Mouse (Mus musculus): ENCODE results near the gene Tubb2b. TPM values are rescaled to one million over a fixed set of nuclear protein-coding genes. Genes with fewer than 3 reads are reported as not detected.

The Tubb2b gene
- total and polyA plus RNA-seq, 2 experiments = 0.33 TPM; not detected in 1

DNA sequence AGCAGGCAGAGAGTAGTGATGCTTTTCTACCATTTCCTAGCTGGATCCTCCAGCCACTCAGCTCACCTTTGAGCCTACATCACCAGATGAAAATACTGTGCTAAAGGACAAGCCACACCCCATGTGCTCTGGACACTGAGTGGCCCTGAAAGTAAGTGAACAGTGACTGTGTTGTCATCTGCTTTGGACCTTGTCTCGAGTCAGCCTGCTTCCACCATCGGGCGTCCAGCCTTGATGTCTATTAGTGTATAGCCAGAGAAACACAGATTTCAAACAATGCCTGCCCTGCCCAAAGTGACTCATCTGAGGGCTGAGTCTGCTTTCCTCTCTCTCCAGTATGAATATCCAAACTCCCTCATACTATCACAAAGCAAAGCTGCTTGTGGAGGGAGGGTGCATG lies 50.5 kb downstream of the Tubb2b start:
- 22% methylated on average over 3 of the region's 3 CpGs for WGBS
- Histone ChIP-seq H3K4me1 (ENCODE audit: control insufficient read depth, insufficient read depth, low read length) (peaks cover 19% of the 10 kb centered on the region), H3K27me3 (ENCODE audit: control insufficient read depth, insufficient read depth, low read length) (no peaks in the 10 kb centered on the region), H3K9ac (ENCODE audit: low read depth, low read length) (no peak overlapping the region), H3K36me3 (ENCODE audit: control insufficient read depth, insufficient read depth, low read length) (no peaks in the 10 kb centered on the region), H3K27ac (replicated peaks; ENCODE audit: insufficient read depth, low read depth, low read length) (no peak overlapping the region), H3K79me2 (ENCODE audit: control insufficient read depth, insufficient read depth, low read length) (no peaks in the 10 kb centered on the region; the same call in 1 of the 2 replicates), H3K4me3 (ENCODE audit: insufficient read depth, low read depth, low read length) (no peak overlapping the region)
- no peak for TF ChIP-seq POLR2A (IDR thresholded peaks at IDR 0.05; ENCODE audit: extremely low read depth, insufficient read depth, low read length)
- TF ChIP-seq CTCF (IDR thresholded peaks at IDR 0.05; ENCODE audit: low read depth, low read length) = no peak
- peak; percentile 81 for DNase-seq (ENCODE audit: extremely low read depth, low read depth, low spot score)

DNA sequence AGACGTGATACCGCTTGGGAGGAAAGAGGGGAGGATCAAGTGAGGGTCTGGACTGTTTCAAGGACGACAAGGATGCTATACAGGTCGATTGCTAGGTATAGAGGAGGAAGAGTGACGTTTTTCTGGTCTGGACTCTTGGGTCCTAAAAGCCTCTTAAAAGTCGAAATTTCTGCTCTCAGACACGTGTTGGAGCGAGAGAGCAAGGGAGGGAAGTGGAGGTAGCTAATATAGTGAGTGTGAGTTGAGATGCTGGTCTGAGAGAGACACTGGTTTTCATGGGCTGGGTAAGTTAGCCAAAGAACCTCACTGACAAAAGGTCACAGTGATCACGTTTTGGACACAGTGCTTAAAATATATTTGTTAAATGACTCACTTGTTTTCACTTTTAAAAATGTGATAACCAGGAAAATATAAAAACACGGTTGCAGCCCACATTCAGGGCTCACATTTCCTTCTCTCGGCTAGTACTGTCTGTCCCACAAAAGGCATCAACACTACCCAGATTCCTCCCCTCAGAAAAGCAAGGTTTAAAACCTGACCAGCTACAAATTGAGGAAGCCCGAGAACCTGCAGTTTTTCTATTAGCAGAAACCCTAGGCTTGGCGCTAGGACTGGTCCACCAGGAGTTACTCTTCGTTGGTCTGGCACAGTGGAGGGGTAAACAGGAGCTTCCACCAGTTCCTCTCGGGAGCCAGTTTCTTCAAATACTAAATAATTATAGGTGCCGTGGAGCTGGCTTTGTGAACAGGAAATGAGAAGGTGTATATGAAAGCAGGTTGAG lies 51.6 kb downstream of the Tubb2b start:
- Histone ChIP-seq H3K36me3 (ENCODE audit: control insufficient read depth, insufficient read depth, low read length) (no peaks in the 10 kb centered on the region; the same call in 1 of the 2 replicates), H3K27ac (replicated peaks; ENCODE audit: insufficient read depth, low read depth, low read length) (no peak overlapping the region), H3K9ac (ENCODE audit: low read depth, low read length) (no peak overlapping the region), H3K27me3 (ENCODE audit: control insufficient read depth, insufficient read depth, low read length) (no peaks in the 10 kb centered on the region), H3K79me2 (ENCODE audit: control insufficient read depth, insufficient read depth, low read length) (no peaks in the 10 kb centered on the region; the same call in 1 of the 2 replicates), H3K4me3 (ENCODE audit: insufficient read depth, low read depth, low read length) (no peak overlapping the region), H3K4me1 (ENCODE audit: control insufficient read depth, insufficient read depth, low read length) (peaks cover 13% of the 10 kb centered on the region)
- no peak for TF ChIP-seq POLR2A (IDR thresholded peaks at IDR 0.05; ENCODE audit: extremely low read depth, insufficient read depth, low read length)
- TF ChIP-seq CTCF (IDR thresholded peaks at IDR 0.05; ENCODE audit: low read depth, low read length) = no peak
- 49% methylated on average over 16 of the region's 16 CpGs for WGBS
- peak; percentile 57 for DNase-seq (ENCODE audit: extremely low read depth, low read depth, low spot score)

DNA sequence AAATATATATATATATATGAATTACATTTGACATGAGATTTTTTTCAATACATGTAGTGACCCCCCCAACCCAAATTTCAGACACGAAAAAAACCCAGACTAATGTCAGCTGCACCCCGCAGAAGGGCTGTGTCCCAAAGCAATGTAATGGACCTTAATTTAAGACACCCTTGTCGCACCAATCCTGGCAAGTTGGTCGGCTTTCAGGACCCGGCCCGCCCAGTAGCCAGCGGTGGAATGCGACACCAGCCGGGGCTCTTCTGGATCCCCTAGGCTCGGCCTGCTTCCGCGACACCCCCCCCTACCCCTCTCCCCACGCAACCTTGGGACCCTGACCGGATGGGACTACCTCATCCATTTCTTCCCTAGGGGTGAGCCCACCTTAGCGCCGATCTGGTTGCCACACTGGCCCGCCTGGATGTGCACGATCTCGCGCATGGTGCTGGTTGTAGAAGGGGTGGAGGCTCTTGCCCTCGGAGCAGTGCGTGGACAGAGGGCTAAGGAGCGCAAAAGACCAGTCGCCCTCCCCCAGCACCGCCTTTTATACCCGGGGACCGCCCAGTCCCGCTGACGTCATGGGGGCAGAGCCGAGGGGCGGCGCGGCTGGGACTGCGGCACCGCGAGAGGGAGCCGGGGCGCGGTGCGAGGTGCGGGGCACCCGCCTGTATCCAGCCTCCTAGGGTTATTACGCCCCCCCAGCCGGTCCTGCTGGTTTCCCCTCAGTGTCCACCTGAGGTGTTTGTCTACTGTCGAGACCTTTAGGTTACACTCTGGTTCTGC lies 52.6 kb downstream of the Tubb2b start, which contains the start of gene Tubb2a:
Gene Tubb2a, minus strand, starts transcription at position 516 of the 780 bp plus-strand sequence.
- H3K27ac ChIP-seq (replicated peaks; ENCODE audit: insufficient read depth, low read depth, low read length) = peak within 1 kb of the TSS; percentile 66
- H3K4me3 ChIP-seq (ENCODE audit: insufficient read depth, low read depth, low read length) = peak within 1 kb of the TSS; percentile 66
- H3K27me3 ChIP-seq (ENCODE audit: control insufficient read depth, insufficient read depth, low read length) = no peaks in the 10 kb centered on the region
- H3K79me2 ChIP-seq (ENCODE audit: control insufficient read depth, insufficient read depth, low read length) = no peaks in the 10 kb centered on the region; the same call in 1 of the 2 replicates
- TF ChIP-seq POLR2A (IDR thresholded peaks at IDR 0.05; ENCODE audit: extremely low read depth, insufficient read depth, low read length) = peak; percentile 96
- TF ChIP-seq CTCF (IDR thresholded peaks at IDR 0.05; ENCODE audit: low read depth, low read length) = peak; percentile 55
- peaks cover 4% of the 10 kb centered on the region; the same call in 1 of the 2 replicates for H3K36me3 ChIP-seq (ENCODE audit: control insufficient read depth, insufficient read depth, low read length)
- H3K9ac ChIP-seq (ENCODE audit: low read depth, low read length) = peak within 1 kb of the TSS; percentile 73
- WGBS = under 1% methylated on average over 45 of the region's 45 CpGs
- peak; percentile 74 for DNase-seq (ENCODE audit: extremely low read depth, low read depth, low spot score)
- peaks cover 13% of the 10 kb centered on the region for H3K4me1 ChIP-seq (ENCODE audit: control insufficient read depth, insufficient read depth, low read length)

Other genes starting within 250 kb of the Tubb2b start
- 0.18 TPM in 1 of 2 replicates, not detected in the other for gene Serpinb6c, start 224.8 kb downstream of the Tubb2b start, total RNA-seq (2014; rRNA removed)
- not detected in 2 replicates for gene Serpinb6c, start 224.8 kb downstream of the Tubb2b start, polyA plus RNA-seq (2012; rRNA removed)
- gene Nqo2, start 165.8 kb downstream of the Tubb2b start, total RNA-seq (2014; rRNA removed) = 81.7 and 105 TPM in 2 replicates
- gene Nqo2, start 165.8 kb downstream of the Tubb2b start, polyA plus RNA-seq (2012; rRNA removed) = 32.7 and 46.0 TPM in 2 replicates
- gene Ripk1, start 128.1 kb downstream of the Tubb2b start, total RNA-seq (2014; rRNA removed) = 21.6 and 27.0 TPM in 2 replicates
- gene Ripk1, start 128.1 kb downstream of the Tubb2b start, polyA plus RNA-seq (2012; rRNA removed) = 5.1 and 5.9 TPM in 2 replicates
- gene Serpinb6a, start 127.7 kb downstream of the Tubb2b start, total RNA-seq (2014; rRNA removed) = 29.6 and 29.8 TPM in 2 replicates
- 7.2 and 7.4 TPM in 2 replicates for gene Serpinb6a, start 127.7 kb downstream of the Tubb2b start, polyA plus RNA-seq (2012; rRNA removed)
- 266 and 287 TPM in 2 replicates for gene Bphl, start 92.9 kb downstream of the Tubb2b start, total RNA-seq (2014; rRNA removed)
- gene Bphl, start 92.9 kb downstream of the Tubb2b start, polyA plus RNA-seq (2012; rRNA removed) = 241 and 259 TPM in 2 replicates
- gene Tubb2a, start 52.5 kb downstream of the Tubb2b start, total RNA-seq (2014; rRNA removed) = 27.5 and 56.4 TPM in 2 replicates
- 569 and 614 TPM in 2 replicates for gene Tubb2a, start 52.5 kb downstream of the Tubb2b start, polyA plus RNA-seq (2012; rRNA removed)
- 44.0 and 44.5 TPM in 2 replicates for gene Psmg4, start 32.5 kb upstream of the Tubb2b start, total RNA-seq (2014; rRNA removed)
- gene Psmg4, start 32.5 kb upstream of the Tubb2b start, polyA plus RNA-seq (2012; rRNA removed) = 60.9 and 61.9 TPM in 2 replicates
- 31.6 and 43.8 TPM in 2 replicates for gene Slc22a23, start 214.7 kb upstream of the Tubb2b start, total RNA-seq (2014; rRNA removed)
- 50.6 and 53.2 TPM in 2 replicates for gene Slc22a23, start 214.7 kb upstream of the Tubb2b start, polyA plus RNA-seq (2012; rRNA removed)

All from liver, adult 2 months (tissue).